Mouse (Mus musculus) neural tube, embryonic 15.5 days (tissue): ENCODE results near the gene Cd5l. TPM values are rescaled to one million over a fixed set of nuclear protein-coding genes. Genes with fewer than 3 reads are reported as not detected.
"Not testable (repeated sequence)": the region's sequence is repeated elsewhere in the genome, so short reads cannot be mapped to it uniquely, and the experiment has no call there.

ENCODE experiments used
- ATAC-seq: fragments of 200-750 bp; cut with Nextera tagmentation; 2 replicates; pipeline ENCODE4 v1.8.0; 2017; ENCODE audit warnings: mild to moderate bottlenecking, moderate TSS enrichment, moderate library complexity; ENCODE audit not compliant: low FRiP score
- H3K27ac ChIP-seq: fragments of 300-500 bp; sonication (generic); replicated peaks from 2 replicates; pipeline ENCODE4 v1.5.1; 2015; ENCODE audit warnings: mild to moderate bottlenecking, inconsistent platforms
- H3K27me3 ChIP-seq: fragments of 300-500 bp; sonication (generic); replicated peaks from 2 replicates; pipeline ENCODE4 v1.6.1; 2015; ENCODE audit warnings: inconsistent platforms
- H3K36me3 ChIP-seq: fragments of 300-500 bp; sonication (generic); 2 replicates; pipeline ENCODE4 v1.6.1; 2015; ENCODE audit warnings: inconsistent platforms
- H3K4me1 ChIP-seq: fragments of 300-500 bp; sonication (generic); 2 replicates; pipeline ENCODE4 v1.6.1; 2015; ENCODE audit warnings: inconsistent platforms
- H3K4me2 ChIP-seq: fragments of 300-500 bp; sonication (generic); 2 replicates; pipeline ENCODE4 v1.6.1; 2015; ENCODE audit warnings: inconsistent platforms, mild to moderate bottlenecking, moderate library complexity
- H3K4me3 ChIP-seq: fragments of 300-500 bp; sonication (generic); replicated peaks from 2 replicates; pipeline ENCODE4 v1.5.1; 2015; ENCODE audit warnings: mild to moderate bottlenecking, inconsistent platforms
- H3K9ac ChIP-seq: fragments of 300-500 bp; sonication (generic); replicated peaks from 2 replicates; pipeline ENCODE4 v1.6.1; 2015; ENCODE audit warnings: mild to moderate bottlenecking, inconsistent platforms
- H3K9me3 ChIP-seq: fragments of 300-500 bp; sonication (generic); replicated peaks from 2 replicates; pipeline ENCODE4 v1.6.1; 2016; ENCODE audit warnings: inconsistent platforms
- WGBS: fragments of 180-500 bp; shearing (Covaris S2); methylation state at CpG from one replicate; pipeline ENCODE4 v1.1.7; 2015; ENCODE audit warnings: mixed read lengths; 5-methylcytosine and 5-hydroxymethylcytosine counted together
- polyA plus RNA-seq: library from polyadenylated mRNA; unstranded; fragments of >200 nt; fragmentation: Nextera tagmentation; extraction: Ambion mirVana; gene quantifications from 2 replicates; pipeline ENCODE4 v1.2.1, GENCODE M21; 2015

The Cd5l gene
- polyA plus RNA-seq, 1 experiment from 2014 or later, result 0.12 TPM

DNA sequence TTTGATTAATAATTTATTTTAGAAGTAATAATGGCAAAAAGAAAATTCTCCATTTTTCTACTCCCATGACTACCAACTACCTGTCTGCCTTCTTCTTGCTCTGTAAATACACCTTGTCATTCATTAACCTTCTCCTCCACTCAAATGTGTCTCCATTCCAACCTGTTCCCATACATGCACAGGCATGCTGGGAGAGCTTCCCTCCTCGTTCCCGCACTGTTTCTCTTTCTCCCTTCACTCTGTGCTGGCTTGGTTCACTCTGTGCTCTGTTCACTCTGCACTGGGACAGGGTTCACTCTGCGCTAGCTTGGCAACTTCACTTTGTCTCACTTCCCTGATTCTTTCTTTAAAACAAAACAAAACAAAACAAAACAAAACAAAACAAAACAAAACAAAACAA lies 19.5 kb downstream of the Cd5l start:
- no peak for ATAC-seq
- Histone ChIP-seq H3K36me3 (no peaks in the 10 kb centered on the region), H3K27ac (no peak overlapping the region), H3K27me3 (no peaks in the 10 kb centered on the region), H3K4me2 (no peak overlapping the region), H3K9ac (no peak overlapping the region), H3K9me3 (no peaks in the 10 kb centered on the region), H3K4me1 (no peaks in the 10 kb centered on the region), H3K4me3 (no peak overlapping the region)
- 76% methylated on average over 3 of the region's 3 CpGs for WGBS

DNA sequence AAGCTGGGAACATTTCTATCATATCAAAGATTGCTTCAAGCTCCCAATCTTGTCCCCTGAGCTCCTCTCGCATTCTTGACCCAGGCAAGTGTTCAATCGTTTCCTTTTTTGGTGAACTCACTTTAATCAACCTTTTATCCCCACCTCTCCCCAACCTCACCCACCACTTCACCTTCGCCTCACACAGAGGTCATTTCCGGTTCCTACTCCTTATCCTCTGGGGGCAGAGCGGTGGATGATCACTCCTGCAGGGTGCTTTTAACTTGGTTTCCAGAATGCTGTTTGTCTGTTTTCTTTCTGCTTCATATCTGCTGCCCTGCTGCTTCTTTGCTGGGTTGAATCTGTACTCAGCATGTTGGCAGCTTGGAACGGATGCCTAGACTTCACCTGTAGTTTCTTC lies 20.0 kb downstream of the Cd5l start:
- WGBS, result 74% methylated on average over 6 of the region's 6 CpGs
- Histone ChIP-seq H3K4me2 (no peak overlapping the region), H3K4me3 (no peak overlapping the region), H3K36me3 (no peaks in the 10 kb centered on the region), H3K9ac (no peak overlapping the region), H3K27me3 (no peaks in the 10 kb centered on the region), H3K4me1 (no peaks in the 10 kb centered on the region), H3K27ac (no peak overlapping the region), H3K9me3 (no peaks in the 10 kb centered on the region)
- no peak for ATAC-seq

DNA sequence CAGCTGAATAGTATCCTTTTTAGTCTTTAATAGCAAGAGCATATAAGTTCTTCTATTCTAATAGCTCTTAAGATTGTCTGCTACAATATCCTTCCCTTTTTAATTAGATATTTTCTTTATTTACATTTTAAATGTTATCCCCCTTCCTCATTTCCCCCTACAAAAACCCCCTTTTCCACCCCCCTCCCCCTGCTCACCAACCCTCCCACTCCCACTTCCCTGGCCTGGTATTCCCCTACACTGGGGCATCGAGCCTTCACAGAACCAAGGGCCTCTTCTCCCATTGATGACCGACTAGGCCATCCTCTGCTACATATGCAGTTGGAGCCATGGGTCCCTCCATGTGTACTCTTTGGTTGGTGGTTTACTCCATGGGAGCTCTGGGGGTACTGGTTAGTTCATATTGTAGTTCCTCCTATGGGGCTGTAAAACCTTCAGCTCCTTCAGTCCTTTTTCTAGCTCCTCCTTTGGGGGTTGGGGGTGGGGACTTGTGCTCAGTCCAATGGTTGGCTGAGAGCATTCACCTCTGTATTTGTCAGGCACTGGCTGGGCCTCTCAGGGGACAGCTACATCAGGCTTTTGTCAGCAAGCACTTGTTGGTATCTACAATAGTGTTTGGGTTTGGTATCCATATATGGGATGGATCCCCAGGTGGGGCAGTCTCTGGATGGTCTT lies 22.1 kb downstream of the Cd5l start:
- not testable (repeated sequence) for ATAC-seq
- 86% methylated on average over 2 of the region's 2 CpGs for WGBS

DNA sequence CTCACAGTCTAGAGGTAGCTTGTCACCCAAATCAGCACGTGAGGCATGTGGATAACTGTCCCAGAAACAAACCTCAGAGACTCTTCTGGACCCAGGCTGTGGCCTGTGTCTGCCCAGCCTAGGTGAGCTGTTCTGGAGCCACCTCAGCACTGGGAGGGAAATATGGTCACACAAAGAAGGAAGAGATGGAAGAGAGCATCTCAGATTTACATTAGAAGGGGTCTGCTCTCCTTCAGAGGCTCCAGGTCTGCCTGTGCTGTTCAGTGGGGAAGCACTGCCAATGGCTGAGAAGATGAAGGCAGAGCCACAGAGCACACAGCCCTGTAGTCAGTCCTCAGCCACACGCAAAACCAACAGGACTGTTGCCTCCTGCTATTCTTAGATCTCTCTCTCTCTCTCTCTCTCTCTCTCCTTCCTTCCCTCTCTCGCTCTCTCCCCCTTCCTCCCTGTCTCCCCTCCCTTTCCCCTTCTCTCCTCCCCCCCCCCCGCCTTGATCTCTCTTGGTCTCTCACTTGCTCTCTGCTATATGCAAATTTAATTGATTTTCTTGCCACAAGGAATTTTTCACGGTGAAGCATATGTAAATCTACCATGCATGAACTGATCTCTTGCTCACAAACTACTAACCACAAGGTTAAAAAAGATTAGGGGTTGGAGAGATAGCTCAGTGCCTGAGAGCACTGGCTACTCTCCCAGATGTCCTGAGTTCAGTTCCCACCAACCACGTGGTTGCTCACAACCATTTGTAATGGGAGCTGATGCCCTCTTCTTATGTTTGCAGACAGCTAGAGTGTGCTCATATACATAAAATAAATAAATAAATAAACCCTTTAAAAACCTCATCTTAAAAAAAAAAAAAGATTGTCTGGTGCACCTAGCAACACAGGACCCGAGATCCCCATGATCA lies 24.4 kb downstream of the Cd5l start:
- 61% methylated on average over 7 of the region's 7 CpGs for WGBS

More for the DNA sequence above, 22.1 kb downstream of the Cd5l start:
- H3K4me2 ChIP-seq, H3K27ac ChIP-seq, H3K27me3 ChIP-seq, H3K9ac ChIP-seq, H3K36me3 ChIP-seq, H3K9me3 ChIP-seq, H3K4me3 ChIP-seq, H3K4me1 ChIP-seq: not testable (repeated sequence)

DNA sequence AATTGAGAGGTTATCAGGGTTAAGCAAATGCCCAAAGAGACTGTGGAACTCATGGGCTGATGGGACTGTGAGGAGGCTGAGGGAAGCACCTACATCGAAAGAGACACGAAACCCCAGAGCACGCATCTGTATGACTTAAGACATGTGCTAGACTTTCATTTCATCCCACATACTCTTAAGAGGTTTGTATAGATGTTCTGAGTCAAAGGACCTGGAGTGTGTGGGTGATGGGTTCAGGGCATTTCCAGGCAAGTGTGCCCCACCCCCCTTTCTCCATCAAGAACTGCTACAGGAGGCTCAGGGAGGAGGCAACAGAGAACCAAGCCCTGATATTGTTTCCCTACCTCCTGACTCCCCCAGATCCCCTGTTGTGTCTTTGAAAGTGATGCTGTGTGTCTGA lies 25.6 kb downstream of the Cd5l start:
- Histone ChIP-seq H3K4me3 (no peak overlapping the region), H3K4me2 (no peak overlapping the region), H3K27ac (no peak overlapping the region), H3K36me3 (no peaks in the 10 kb centered on the region), H3K27me3 (no peaks in the 10 kb centered on the region), H3K4me1 (no peaks in the 10 kb centered on the region), H3K9me3 (no peaks in the 10 kb centered on the region), H3K9ac (no peak overlapping the region)
- ATAC-seq, result no peak
- 96% methylated on average over 3 of the region's 3 CpGs for WGBS

More for the DNA sequence above, 24.4 kb downstream of the Cd5l start:
- Histone ChIP-seq H3K4me3 (no peak overlapping the region), H3K27ac (no peak overlapping the region), H3K36me3 (no peaks in the 10 kb centered on the region), H3K4me1 (no peaks in the 10 kb centered on the region), H3K9me3 (no peaks in the 10 kb centered on the region), H3K27me3 (no peaks in the 10 kb centered on the region), H3K9ac (no peak overlapping the region), H3K4me2 (no peak overlapping the region)
- no peak for ATAC-seq

DNA sequence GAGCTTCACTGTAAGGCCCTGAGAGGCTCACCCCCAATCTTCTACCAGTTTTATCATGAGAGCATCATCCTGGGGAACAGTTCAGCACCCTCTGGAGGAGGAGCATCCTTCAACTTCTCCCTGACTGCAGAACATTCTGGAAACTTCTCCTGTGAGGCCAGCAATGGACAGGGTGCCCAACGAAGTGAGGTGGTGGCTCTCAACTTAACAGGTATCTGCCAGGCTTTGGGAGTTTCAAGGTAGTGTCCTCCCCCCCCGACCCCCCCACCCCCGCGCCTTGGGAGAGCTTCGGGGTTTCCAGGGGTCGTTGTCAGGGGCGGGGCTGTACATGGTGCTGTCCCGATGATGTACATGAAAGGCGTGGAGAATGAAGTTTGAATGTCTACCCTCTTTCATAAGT lies 27.4 kb downstream of the Cd5l start:
- no peak overlapping the region for H3K27ac ChIP-seq
- H3K9me3 ChIP-seq, result no peaks in the 10 kb centered on the region
- H3K4me3 ChIP-seq, result no peak overlapping the region
- no peaks in the 10 kb centered on the region for H3K27me3 ChIP-seq
- 84% methylated on average over 9 of the region's 9 CpGs for WGBS
- no peaks in the 10 kb centered on the region for H3K36me3 ChIP-seq
- no peak overlapping the region for H3K9ac ChIP-seq
- no peak for ATAC-seq
- H3K4me2 ChIP-seq, result no peak overlapping the region
- no peaks in the 10 kb centered on the region for H3K4me1 ChIP-seq

DNA sequence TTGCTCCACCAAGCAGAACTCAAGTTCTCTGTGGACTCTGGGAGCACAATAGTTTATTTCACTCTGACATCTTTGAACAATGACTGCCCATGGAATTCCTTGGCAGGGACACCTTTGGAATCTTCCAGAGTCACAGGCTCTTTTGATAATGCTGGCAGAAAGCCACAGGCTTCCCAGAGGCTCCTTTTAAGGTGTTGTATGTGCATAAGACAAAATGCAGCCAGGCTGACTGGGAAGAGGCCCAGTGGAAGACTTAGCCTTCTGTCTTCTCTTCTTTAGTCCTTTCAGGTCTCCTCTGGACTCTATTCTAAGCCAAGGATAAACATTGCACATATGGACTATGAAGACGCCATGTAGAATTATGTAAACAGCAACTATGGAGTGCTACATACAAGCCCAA lies 33.3 kb downstream of the Cd5l start:
- WGBS, result 74% methylated on average over 1 of the region's 1 CpGs
- no peak for ATAC-seq
- no peak overlapping the region for H3K9ac ChIP-seq
- no peaks in the 10 kb centered on the region for H3K27me3 ChIP-seq
- no peak overlapping the region for H3K4me3 ChIP-seq
- no peak overlapping the region for H3K4me2 ChIP-seq
- H3K36me3 ChIP-seq, result no peaks in the 10 kb centered on the region
- H3K27ac ChIP-seq, result no peak overlapping the region
- no peaks in the 10 kb centered on the region for H3K4me1 ChIP-seq
- no peaks in the 10 kb centered on the region for H3K9me3 ChIP-seq

DNA sequence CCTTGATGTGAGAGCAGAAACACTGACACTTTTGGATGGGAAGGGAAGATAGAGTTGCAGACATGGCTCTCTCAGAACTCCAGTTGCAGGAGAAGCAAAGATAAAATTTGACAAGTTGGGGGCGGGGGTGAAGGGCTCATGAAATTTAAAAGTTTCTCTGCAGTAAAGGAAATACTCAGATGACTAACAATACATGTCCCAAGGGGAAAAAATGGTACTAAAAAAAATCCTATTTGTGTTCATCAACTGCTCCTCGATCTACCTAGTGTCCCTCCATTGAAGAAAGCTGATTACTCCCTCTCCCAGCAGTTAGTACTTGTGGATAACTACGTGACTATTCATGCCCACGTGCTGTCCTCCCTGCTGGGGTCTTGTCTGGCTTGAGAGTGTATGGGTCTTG lies 41.1 kb downstream of the Cd5l start:
- H3K4me1 ChIP-seq, result no peaks in the 10 kb centered on the region
- no peak for ATAC-seq
- no peak overlapping the region for H3K27ac ChIP-seq
- no peaks in the 10 kb centered on the region for H3K36me3 ChIP-seq
- no peak overlapping the region for H3K4me2 ChIP-seq
- H3K4me3 ChIP-seq, result no peak overlapping the region
- no peak overlapping the region for H3K9ac ChIP-seq
- no peaks in the 10 kb centered on the region for H3K9me3 ChIP-seq
- WGBS, result 70% methylated on average over 4 of the region's 4 CpGs
- H3K27me3 ChIP-seq, result no peaks in the 10 kb centered on the region

DNA sequence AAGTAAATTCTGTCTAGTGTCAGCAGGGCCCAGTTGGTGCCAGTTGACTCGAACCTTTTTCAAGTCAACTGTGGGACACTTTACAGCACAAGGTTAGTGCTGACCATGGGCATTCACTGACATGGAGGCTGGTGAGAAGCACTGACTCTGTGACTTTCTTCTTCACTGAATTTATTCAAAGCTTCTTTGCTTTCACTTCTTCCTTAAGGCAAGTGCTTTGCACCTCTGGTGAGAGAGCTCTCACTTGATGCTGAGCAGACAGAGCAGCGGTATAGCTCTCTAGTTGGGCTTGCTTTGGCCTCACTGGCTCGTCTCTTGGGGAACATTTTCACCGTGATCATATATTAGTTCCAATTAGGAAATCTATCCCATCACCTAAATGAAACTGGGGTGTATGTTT lies 42.2 kb downstream of the Cd5l start:
- no peak overlapping the region for H3K4me2 ChIP-seq

DNA sequence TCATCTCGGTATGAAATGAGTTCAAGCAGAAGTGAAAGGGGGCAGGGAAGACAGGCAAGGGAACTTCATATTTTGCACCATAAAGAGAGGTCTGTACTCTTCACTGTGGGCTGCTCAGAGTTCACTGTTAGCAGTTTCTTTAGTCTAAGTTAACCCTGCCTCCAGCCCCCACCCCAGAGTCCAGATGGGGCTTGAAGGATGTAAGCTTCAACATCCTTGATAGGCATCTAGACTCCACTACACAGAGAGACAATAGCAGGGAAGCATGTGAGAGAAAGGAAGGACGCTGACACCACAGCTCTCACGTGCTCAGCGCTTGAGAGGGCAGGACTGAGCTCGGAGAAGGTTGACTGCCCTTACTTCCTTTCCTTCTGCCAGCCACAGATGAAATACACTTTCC lies 43.6 kb downstream of the Cd5l start:
- no peak for ATAC-seq
- 68% methylated on average over 5 of the region's 5 CpGs for WGBS

More for the DNA sequence above, 42.2 kb downstream of the Cd5l start:
- no peak overlapping the region for H3K4me3 ChIP-seq
- H3K9ac ChIP-seq, result no peak overlapping the region
- H3K9me3 ChIP-seq, result no peaks in the 10 kb centered on the region
- H3K36me3 ChIP-seq, result no peaks in the 10 kb centered on the region
- H3K4me1 ChIP-seq, result no peaks in the 10 kb centered on the region
- ATAC-seq, result no peak
- WGBS, result 79% methylated on average over 4 of the region's 4 CpGs
- H3K27me3 ChIP-seq, result no peaks in the 10 kb centered on the region
- no peak overlapping the region for H3K27ac ChIP-seq

DNA sequence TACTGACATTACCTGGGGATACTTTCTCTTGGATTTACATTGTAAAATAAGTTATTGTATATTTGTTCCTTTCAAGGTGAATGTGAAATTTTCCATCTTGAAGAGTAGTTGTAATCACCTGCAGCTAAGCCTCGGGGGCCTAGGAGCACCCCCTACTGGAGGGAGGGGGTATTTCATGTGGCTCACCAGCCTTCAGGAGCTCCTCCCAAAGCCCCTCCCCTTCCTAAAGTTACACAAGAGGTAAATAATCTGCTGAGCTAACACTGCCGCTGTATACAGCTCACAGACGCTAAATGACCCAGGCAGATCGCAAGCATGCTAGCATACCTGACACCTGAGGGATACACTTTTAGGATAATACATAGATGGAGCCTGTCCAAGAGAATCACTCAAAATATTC lies 50.5 kb downstream of the Cd5l start:
- Histone ChIP-seq H3K4me2 (no peak overlapping the region), H3K9ac (no peak overlapping the region), H3K27me3 (no peaks in the 10 kb centered on the region), H3K36me3 (no peaks in the 10 kb centered on the region), H3K4me1 (peaks cover 4% of the 10 kb centered on the region), H3K4me3 (no peak overlapping the region), H3K27ac (no peak overlapping the region), H3K9me3 (no peaks in the 10 kb centered on the region)
- ATAC-seq, result no peak
- WGBS, result 26% methylated on average over 4 of the region's 4 CpGs

More for the DNA sequence above, 43.6 kb downstream of the Cd5l start:
- no peak overlapping the region for H3K9ac ChIP-seq
- H3K4me1 ChIP-seq, result no peaks in the 10 kb centered on the region
- H3K4me2 ChIP-seq, result no peak overlapping the region
- no peaks in the 10 kb centered on the region for H3K36me3 ChIP-seq
- H3K27ac ChIP-seq, result no peak overlapping the region
- no peaks in the 10 kb centered on the region for H3K9me3 ChIP-seq
- no peaks in the 10 kb centered on the region for H3K27me3 ChIP-seq
- H3K4me3 ChIP-seq, result no peak overlapping the region
